Mouse (Mus musculus) hindbrain, embryonic 16.5 days (tissue): ENCODE measurements around the gene Gm4894. TPM values are rescaled to one million over a fixed set of nuclear protein-coding genes. Genes with fewer than 3 reads are reported as not detected.

Experiments used
- polyA plus RNA-seq: library from polyadenylated mRNA; unstranded; fragments of >200 nt; fragmentation: Nextera tagmentation; extraction: Ambion mirVana; gene quantifications from 2 replicates; pipeline ENCODE4 v1.2.1, GENCODE M21; 2015

Gene Gm4894
- polyA plus RNA-seq, 1 experiment from 2014 or later: not detected

Other genes starting within 250 kb of the Gm4894 start
- 22.9 and 24.3 TPM in 2 replicates for gene Zw10, start 194.9 kb upstream of the Gm4894 start, polyA plus RNA-seq
- 1.4 and 1.5 TPM in 2 replicates for gene Tmprss5, start 169.3 kb upstream of the Gm4894 start, polyA plus RNA-seq
- 2.4 and 6.3 TPM in 2 replicates for gene Drd2, start 90.1 kb downstream of the Gm4894 start, polyA plus RNA-seq
- not detected in 2 replicates for gene Ankk1, start 176.5 kb downstream of the Gm4894 start, polyA plus RNA-seq
- gene Ttc12, start 235.7 kb downstream of the Gm4894 start, polyA plus RNA-seq: 2.1 and 2.6 TPM in 2 replicates